Mouse (Mus musculus) spleen, postnatal 4 days (tissue): ENCODE measurements around the gene Apobec1.
"Not testable (repeated sequence)": the region's sequence is repeated elsewhere in the genome, so short reads cannot be mapped to it uniquely, and the experiment has no call there.

Experiments used
- DNase-seq, 2 experiments: peaks; one replicate each; pipeline ENCODE4 v3.0.0; 2022; ENCODE audit warnings: low spot score in 2 of 2

Gene Apobec1

DNA sequence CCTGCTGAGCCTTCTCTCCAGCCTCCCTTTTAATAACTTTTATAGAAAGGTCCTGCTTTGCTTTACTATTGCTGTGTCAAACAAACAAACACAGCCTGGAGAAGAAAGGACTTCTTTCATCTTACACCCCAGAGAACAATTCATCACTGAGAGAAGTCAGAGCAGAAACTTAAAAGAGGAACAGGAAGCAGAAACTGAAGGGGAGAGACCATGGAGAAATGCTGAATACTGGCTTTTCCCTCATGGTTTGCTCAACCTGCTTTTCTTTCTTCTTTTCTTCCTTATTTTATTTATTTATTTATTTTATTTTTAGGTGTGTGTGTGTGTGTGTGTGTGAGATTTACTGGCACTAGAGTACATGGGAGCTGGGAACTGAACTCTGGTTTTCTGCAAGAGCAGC, 2.0 kb upstream of the Apobec1 start:
- DNase-seq = no peak

DNA sequence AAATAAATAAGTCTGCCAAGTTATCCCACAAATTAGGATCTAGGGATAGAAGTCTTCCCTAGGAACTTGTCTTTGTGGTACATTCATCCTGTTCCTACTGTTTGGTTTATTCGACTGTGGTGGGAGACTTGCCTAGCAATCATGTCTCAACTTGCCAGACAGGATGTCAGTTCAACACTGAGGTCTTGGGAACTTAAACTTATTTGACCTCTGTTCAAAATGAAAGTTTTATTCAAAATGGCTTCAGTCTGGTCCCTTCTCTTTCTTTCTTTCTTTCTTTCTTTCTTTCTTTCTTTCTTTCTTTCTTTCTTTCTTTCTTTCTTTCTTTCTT, 713 bp upstream of the Apobec1 start:
- no peak for DNase-seq

DNA sequence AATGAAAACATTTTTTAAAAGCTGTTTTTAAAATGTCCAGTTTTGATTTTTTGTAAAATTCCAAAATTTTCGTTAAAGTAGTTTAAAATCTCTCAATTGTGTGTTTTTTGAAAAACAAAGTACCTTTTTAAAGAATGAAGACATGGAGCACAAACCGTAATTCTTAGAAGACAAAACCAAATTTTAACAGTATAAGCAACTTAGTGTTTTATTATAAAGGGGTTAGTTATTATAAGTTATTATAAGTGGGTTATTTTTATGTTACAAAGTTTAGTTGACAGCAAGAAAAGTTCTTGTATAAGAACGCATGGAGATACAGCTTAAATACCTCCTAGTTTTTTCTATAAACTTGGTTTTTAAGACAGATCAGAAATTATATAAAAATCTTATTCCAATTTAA, 629 bp downstream of the Apobec1 start:
- no peak for DNase-seq

DNA sequence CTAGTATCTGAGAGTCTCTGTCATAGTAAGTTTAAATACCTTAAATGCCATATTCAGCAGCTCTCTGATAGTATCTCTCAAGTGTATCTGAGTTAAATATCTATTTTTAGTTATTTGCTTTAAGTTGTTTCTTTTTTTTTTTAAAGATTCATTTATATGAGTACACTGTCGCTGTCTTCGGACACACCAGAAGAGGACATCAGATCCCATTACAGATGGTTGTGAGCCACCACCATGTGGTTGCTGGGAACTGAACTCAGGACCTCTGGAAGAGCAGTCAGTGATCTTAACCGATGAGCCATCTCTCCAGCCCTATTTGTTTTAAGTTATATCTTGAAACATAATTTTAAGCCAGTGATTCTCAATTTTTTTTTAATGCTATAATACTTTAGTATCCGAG, 1.2 kb downstream of the Apobec1 start:
- no peak for DNase-seq

DNA sequence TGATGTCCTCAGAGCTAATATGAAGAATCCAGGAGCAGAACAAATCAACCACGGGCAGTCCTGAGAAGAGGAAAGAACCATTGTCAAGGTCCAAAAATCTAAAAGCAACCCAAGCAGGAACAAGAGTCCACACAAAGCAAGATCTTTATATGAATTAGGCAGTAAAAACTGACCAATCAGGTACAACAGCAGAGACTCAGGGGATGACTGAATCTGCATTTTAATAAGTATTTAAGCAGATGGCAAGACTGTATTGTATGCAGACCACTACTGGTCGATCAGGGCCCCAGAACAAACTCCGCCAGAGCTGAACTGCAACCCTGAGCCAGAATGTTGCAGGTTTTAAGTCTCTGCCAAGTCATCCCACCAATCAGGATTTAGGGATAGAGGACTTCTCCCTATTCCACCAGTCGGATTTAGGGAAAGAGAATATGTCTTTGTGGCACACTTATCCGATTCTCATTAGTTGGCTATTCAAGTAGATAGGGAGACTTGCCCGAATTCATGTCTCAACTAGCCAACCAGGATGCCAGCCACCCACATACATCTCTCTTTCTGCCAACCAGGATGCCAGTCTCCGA, 2.1 kb downstream of the Apobec1 start:
- no peak for DNase-seq

DNA sequence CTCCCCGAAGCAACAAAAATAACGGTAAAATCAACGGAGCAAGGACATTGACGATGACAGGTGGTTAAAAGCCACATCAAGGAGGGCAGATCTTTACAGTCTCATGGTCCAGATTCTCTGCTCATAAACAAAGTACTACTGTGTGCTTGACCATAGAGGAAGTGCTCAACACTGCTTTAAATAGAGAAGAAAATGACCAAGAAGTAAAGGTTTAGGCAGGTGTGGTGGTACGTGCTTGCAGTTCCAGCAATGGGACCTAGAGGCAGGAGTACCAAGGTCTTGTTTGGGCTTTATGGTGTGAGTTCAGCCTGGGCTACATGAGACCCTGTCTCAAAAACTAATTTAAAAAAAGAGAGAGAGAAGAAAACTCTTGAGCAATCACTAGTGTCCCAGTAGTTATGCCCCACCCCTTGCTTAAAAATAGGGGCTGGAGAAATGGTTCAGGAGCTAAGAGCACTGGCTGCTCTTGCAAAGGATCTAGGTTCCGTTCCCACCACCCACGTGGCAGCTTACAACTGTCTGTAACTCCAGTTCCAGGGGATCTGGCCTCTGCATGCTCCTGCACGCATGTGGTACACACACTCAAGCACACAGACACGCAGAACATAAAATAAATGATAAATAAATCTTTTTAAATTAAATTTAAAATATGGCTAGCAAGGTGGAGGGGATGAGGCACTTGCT, 3.0 kb downstream of the Apobec1 start:
- no peak for DNase-seq

DNA sequence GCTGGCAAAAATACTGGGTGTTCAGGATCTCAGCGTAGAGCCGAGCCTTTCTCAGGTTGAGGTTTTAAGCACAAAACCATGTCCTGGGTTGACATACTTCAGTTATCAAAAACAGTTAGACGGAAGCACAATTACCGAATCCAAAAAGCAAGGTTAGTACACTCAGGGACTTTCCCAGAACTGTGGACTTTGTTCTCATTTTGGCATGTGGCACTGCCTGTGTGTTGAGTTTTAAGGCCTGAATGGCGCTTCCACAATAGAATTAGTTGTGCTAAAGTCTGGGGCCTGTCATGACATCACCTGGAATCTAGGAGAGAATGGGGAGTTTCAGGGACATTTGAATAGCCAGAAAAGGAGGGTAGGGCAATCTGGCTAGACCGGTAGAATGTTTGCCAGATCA, 3.8 kb downstream of the Apobec1 start:
- DNase-seq = no peak

DNA sequence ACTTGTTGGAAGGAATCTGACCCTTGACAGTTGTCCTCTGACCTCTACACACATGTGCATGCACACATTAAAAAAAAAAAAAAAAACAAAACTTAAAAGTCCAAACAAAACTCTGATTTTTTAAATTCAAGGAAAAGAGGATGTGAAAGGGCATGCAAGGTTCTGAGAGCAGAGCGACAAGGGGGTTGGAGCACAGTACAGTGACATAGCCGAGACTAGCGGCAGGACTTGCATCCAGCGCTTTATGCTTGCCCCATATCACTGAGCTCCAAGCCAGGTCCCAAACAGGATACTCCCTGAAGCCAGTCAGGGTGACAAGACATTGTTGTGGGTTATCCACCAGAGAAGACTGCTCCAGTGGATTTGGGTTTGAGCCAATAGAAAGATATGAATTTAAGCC, 4.2 kb downstream of the Apobec1 start:
- DNase-seq = no peak

DNA sequence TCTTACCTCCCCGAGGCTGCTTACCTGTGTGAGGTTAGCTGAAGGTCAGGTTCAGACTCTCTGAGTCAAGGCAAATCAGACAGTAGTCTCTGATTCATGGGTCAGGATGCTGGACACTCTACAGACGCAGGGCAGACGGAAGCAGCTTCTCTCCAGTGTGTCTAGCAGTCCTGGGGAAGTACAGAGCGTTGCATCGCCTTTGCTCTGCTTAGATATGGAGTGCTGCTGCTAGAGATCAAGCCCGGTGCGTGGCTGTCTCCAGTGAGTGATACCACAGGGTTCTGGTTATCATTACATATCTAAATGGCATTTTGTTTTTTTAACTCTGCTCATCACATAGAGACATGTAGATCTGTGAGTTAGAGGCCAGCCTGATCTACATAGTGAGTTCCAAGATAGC, 5.6 kb downstream of the Apobec1 start:
- peak in 1 of 2 experiments; percentile 47 for DNase-seq

DNA sequence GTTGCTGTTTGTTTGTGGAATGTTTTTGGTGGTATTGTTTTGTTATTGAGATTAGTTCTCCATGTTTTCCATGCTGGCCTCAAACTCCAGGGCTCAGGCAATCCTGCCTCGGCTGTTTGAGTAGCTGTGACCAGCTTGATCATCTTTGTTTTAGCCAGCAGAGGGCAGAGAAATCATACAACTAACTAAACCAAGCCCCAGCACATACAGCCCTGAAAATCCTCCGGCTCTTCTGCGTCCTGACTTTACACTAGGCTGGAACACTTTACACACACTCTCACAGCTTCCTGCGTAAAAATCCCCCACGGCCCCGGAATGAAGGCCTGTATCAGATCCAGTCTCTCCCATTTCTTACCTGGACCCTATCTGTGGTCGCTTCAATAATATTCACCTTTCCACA, 6.6 kb downstream of the Apobec1 start:
- DNase-seq = peak in 1 of 2 experiments; percentile 32

DNA sequence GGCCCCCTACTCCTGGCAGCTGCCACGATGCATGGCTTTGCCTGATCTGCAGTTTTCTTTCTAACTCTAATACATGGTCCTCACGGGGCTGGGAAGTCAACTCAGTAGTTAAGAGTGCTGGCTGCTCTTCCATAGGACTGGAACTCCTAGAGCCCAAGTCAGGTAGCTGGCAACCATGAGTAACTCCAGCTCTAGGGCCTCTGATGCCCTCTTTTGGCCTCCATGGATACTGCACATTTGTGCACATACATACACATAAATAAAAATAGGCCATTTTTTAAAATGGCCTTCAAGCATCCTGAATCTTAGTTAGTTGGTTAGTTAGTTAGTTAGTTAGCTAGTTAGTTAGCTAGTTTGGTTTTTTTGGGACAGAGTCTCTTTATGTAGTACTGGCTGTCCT, 9.3 kb downstream of the Apobec1 start:
- no peak for DNase-seq

DNA sequence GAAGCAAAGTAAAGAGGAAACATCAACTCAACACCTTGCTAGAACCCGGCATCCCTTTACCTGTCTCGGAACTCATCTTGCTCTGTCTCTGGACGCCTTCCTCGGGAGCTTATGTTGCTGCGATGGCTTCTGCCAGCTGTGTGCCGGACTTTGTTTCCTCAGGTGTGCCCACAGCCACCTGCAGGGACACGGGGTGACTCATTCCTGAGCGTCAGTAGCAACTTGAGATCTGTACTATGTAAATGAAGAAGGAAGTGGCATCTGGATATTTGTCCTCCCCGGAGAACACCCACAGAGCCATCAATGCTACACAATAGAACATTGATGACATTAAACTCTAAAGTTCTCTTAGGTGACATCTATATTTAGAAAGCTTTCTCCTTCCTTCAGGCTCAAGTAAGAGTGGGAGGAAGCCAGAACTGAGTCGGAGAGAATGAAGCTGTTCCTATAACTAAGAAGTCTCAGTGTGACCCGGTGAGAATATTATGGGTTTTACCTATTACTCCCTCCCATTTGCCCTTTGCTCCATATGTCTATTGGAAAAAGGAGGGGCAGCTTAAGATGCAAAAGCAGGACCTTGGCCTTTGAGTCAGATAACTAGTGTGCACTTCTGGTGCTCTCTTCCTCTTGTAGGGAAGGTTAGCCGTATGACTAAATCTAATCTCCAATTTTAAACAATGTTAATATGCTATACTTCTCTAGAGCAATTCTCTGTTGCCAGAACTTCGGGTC, 11.1 kb downstream of the Apobec1 start:
- DNase-seq = no peak

DNA sequence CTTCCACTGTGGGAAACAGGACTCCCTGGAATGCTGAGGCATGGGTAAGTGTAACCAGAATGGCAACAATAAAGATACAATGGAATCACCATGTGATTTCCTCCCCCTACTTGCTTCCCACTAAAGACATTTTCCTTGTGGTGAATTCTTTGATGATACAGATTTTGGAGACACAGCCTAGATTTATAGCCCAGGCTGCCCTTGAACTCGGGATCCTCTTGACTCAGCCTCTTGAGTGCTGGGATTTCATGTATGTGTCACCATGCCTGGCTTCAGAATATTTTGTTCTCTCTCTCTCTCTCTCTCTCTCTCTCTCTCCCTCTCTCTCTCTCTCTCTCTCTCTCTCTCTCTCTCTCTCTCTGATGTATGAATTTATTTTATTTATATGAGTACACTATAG, 23.2 kb downstream of the Apobec1 start:
- no peak for DNase-seq

DNA sequence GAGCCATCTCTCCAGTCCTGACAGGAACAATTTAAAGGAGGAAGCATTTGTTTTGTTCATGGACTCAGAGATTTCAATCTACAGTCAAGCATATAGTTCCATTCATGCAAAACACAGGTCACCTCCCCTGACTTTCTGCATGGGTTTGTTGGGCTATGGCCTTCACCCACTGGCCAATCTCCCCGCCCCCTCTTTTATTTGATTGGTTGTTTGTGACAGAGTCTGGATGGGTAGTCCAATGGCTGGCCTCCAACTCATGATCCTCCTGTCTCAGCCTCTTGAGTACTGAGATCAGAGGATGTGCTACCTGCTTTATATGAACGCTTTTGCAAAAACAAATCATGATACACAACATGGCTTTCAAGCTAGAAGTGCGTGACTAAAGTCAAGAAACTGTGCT, 25.2 kb downstream of the Apobec1 start:
- DNase-seq = no peak

DNA sequence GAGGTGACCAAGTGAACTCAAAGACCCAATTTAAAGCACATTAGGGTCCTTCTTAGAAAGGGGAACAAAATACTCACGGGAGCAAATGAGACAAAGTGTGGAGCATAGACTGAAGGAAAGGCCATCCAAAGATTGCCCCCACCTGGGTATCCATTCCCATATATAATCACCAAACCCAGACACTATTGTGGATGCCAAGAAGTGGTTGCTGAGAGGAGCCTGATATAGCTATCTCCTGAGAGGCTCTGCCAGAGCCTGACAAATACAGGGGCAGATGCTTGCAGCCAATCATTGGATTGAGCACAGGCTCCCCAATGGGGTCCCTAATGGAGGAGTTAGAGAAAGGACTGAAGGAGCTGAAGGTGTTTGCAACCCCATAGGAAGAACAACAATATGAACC, 27.2 kb downstream of the Apobec1 start:
- DNase-seq = not testable (repeated sequence)

DNA sequence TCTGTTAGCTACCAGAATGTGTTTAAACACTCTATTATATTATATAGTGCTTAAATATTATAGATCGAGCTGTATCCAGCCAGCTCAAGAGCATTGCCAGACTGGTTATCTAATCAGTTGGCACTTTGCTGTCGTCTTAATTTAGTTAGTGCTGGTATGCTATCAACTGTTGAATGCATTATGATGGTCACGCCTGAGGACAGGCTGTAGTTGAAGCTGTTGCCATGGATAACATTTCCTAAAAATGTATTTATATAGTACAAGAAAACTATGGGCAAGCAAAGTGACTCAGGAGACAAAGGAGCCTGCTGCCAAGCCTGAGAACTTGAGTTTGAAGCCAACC, 30.7 kb downstream of the Apobec1 start:
- DNase-seq = no peak

DNA sequence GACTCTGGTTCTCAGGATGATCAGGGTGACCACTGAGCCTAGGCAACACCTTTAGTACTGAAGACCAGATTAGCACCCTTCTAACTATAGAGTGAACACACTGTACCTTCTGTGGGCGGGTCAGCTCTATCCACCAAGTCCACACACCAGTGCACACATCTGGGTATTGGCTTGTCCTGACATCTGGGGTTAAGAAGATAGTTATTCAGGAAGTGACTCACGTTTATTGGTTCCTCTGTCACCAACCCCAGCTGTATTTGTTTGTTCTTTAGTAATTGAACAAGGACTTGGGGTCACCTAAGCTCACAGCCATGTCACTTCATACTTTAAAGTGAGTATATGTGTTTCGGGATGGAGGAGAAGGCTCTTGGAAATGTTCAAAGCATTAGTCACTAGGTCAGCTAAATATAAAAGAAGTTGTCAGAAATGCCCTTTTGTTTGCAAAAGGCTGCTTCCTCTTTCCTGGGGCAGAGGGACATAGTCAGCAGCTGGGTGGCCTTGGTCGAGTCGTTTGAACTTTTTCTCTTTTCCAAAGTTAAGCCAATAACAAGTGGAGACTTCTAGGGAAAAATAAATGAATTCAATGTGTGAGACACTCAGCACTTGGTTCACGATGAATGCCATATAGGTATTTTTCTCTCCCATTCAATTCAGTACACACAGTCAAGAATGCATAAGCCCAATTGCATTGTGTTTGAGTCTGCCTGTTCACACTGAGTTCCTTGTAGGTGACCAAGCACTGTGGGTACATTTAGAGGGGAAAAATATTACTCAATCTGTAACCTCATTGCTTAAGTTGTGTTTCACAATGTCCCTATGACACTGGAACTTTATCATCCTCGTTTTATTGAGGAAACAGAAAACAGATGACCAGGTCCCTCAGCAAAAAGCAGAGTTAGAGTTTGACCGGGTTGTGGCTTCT, 31.3 kb downstream of the Apobec1 start:
- peak in 1 of 2 experiments; percentile 22 for DNase-seq

DNA sequence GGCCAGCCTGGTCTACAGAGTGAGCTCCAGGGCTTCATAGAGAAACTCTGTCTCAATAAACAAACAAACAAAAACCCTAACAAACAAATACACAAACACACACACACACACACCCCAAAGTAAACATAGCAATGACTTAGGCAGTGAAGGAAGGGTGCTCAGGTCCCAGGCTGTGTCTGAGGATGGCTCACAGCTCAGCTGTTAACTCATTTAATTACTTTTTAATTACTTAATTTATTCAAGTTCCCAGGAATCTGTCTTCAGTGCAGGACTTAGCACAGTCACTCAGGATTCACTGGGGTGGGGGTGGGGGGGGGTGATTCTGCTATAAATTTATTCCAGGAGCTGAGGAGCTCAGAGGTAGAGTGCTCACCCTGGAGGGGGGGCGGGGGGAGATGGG, 32.5 kb downstream of the Apobec1 start:
- no peak for DNase-seq

DNA sequence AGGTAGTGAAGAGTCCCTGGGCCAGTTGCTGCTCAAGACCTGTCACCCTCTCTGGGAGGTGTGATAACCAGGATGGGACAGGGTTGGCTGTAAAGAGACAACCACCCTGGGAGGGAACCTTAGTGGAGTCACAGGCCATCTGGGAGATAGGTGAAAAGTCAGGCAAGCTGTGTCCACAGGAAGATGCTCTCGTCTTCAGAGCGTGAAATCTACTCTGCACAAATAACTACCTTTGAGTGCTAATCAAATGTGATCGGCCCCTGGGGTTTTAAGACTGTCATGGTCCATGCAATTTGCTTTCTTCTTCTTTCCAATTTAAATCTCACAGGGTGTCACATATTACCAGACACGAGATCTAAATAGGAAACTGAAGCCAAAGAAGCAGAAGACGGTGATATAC, 33.1 kb downstream of the Apobec1 start:
- no peak for DNase-seq

DNA sequence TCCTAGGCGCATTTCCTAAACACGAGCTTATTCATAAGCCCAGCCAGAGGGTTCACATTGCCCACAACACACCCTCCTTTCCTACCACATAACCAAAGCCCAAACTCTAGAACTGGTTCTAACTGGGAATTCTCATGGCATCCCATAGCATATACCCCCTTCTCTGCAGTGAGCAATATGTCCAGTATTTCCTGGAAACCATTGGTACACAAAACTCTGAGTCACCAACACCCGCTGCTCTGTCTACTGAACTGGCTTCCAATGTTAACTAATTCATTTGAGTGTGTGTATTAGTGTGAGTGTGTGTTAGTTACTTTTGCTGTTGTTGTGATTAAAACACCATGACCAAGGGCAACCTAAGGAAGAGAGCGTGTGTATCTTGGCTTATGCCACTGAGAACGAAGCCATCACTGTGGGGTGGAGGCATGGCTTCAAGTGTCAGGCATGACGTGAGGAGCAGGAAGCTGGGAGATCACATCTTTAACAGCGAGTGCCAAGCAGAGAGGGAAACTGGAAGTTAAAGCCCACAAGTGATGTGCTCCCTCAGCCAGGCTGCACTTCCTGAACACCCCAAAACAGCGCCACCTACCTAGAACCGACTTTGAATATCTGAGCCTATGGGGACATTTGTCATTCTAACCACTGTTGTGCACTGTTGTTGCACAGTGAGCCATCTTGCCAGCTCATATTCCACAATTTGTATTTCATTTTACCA, 37.0 kb downstream of the Apobec1 start:
- DNase-seq = no peak

DNA sequence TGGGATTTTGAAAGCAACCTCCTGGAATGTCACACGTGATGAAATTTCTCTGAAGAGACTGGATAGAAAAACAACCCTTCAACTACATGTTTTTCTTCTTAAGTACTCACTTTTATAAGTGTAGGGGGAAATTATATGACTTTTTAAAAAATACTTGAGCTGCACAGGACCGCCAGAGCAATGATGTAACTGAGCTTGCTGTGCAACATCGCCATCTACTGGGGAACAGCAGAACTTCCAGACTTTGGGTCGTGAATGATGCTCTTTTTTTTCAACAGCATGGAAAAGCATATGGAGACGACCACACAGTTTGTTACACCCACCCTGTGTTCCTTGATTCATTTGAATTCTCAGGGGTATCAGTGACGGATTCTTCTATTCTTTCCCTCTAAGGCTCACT, 39.8 kb downstream of the Apobec1 start:
- DNase-seq = peak; percentile 53 to 78

DNA sequence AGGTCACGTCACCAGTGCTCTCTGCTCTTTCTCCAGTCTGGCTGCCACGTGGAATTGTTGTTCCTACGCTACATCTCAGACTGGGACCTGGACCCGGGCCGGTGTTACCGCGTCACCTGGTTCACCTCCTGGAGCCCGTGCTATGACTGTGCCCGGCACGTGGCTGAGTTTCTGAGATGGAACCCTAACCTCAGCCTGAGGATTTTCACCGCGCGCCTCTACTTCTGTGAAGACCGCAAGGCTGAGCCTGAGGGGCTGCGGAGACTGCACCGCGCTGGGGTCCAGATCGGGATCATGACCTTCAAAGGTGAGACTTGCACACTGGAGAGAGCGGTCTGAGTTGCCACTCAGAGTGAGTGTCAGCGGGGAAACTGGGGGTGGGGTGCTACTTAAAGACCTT, 41.2 kb downstream of the Apobec1 start:
- DNase-seq = peak in 1 of 2 experiments; percentile 64
